Mouse (Mus musculus) inflammation-experienced regulatory T-cells, adult 16 weeks (primary cell): ENCODE measurements around the gene Cntrob. TPM values are rescaled to one million over a fixed set of nuclear protein-coding genes. Genes with fewer than 3 reads are reported as not detected.

ENCODE experiments used
- polyA plus RNA-seq: library from polyadenylated mRNA; unstranded; fragments of 100-300 nt; shearing (Covaris generic); gene quantifications from one replicate; pipeline ENCODE4 v1.2.1, GENCODE M21; 2017

The Cntrob gene
- polyA plus RNA-seq: 15.9 TPM

GRCm38 (mm10) chr11:69323667-69324111 is at the start of gene Cntrob, which contains the start of gene Trappc1:
Cntrob (minus strand) TSS chr11:69323775.
Trappc1 (plus strand) TSS chr11:69323980.

GRCm38 (mm10) chr11:69369215-69369989 is 45.8 kb upstream of the Cntrob start, which contains the start of gene Chd3:
Chd3 (minus strand) TSS chr11:69369406.

DNA sequence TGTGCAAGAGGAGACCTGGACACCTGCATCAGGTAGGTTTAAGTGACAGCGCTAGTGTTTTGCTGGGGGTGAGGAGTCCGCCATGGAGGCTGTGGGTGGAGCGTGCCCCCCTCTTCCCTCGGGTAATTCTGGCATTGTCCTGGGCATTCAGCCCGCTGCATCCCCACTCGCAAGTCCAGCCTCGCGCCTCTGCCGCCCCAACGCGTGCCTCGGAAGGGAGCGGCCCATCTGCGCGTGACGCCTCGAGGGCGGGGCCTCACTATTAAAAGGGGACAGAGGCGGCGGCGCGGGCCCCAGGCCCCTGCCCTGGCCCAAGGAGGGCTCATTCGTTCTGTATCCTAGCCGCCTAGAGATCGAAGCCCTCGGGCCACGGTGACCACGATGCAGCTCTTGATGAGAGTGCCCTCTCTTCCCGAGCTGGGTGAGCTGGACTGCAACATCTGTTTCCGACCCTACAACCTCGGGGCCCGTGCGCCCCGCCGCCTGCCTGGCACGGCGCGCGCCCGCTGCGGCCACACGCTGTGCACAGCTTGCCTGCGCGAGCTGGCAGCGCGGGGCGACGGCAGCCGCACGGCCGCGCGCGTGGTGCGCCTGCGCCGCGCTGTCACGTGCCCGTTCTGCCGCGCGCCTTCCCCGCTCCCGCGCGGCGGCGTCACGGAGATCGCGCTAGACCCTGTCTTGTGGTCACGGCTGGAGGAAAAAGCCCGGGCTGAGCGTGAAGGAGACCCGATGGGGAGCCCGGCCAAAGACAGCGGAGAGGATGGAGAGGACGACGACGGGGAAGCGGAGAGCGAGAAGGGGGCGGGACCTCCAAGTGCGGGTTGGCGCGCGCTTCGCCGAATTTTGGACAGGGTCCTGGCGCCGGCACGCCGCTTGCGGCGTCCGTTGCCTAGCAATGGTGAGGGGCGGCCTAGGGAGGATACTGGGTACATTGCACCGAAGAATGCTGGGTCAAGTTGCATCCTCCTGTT is 16.9 kb upstream of the Cntrob start, which contains the start of gene Rnf227:
TSS of gene Rnf227 (plus strand) at position 301 of the 971 bp plus-strand sequence.

DNA sequence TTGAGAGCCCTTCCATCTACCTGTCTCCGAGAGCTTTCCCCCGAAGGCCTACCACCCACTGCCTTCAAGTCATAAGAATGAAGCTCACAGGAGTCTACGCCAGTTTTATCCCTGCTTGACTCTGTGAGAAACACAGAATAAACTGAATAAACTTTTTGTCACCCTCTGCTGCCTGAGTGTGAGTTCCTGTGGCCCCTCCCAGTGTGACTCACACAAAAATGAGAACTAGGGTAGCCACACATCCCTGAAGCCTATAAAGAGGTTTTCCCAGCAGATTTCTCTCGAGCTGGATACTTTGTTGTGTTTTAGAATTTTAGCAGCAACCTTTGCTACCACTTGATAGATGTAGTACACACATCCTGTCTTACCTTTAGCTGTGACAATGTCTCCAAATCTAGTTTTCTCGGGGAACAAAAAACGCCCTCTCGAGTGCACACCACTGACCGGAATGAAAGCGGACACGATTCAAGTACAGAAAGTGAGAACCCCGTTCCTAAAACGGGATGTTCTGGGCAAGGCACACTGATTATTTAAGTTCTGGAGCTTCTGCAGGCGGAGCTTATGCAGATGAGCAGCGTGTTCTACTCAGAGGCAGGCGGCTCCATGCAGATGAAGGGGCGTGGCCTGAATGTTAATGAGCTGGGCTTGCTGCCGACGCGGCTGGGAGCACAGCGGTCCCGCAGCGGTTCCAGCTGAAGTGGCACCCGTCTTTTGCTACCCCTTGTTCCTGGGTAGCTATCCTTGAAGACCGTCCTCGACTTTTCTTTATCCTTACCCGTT is 2.2 kb upstream of the Cntrob start, which contains the start of gene Kcnab3:
TSS of gene Kcnab3 (plus strand) at position 631 of the 780 bp plus-strand sequence.

Other genes starting within 250 kb of the Cntrob start
- gene Vamp2, start 235.3 kb downstream of the Cntrob start, polyA plus RNA-seq: 71.4 TPM
- 9.8 TPM for gene Per1, start 228.6 kb downstream of the Cntrob start, polyA plus RNA-seq
- gene Hes7, start 203.4 kb downstream of the Cntrob start, polyA plus RNA-seq: not detected
- gene 9130213A22Rik, start 201.2 kb downstream of the Cntrob start, polyA plus RNA-seq: 0.18 TPM
- gene Aloxe3, start 197.9 kb downstream of the Cntrob start, polyA plus RNA-seq: 0.10 TPM
- not detected for gene Alox12b, start 166.8 kb downstream of the Cntrob start, polyA plus RNA-seq
- gene Alox8, start 125.9 kb downstream of the Cntrob start, polyA plus RNA-seq: 13.7 TPM
- gene Gucy2e, start 86.7 kb downstream of the Cntrob start, polyA plus RNA-seq: 0.12 TPM
- gene Trappc1, start 205 bp upstream of the Cntrob start, polyA plus RNA-seq: 106 TPM
- gene Kcnab3, start 2.5 kb upstream of the Cntrob start, polyA plus RNA-seq: 2.9 TPM
- gene Rnf227, start 16.7 kb upstream of the Cntrob start, polyA plus RNA-seq: 5.1 TPM
- gene Chd3, start 45.6 kb upstream of the Cntrob start, polyA plus RNA-seq: 111 TPM
- 125 TPM for gene Naa38, start 71.7 kb upstream of the Cntrob start, polyA plus RNA-seq
- gene Cyb5d1, start 71.9 kb upstream of the Cntrob start, polyA plus RNA-seq: 37.6 TPM
- 0.63 TPM for gene Tmem88, start 74.5 kb upstream of the Cntrob start, polyA plus RNA-seq
- gene Kdm6b, start 89.9 kb upstream of the Cntrob start, polyA plus RNA-seq: 4.5 TPM
- gene Dnah2, start 225.3 kb upstream of the Cntrob start, polyA plus RNA-seq: not detected
- 0.27 TPM for gene Efnb3, start 236.4 kb upstream of the Cntrob start, polyA plus RNA-seq